Mouse (Mus musculus) Patski (cell line): ENCODE results near the gene Axin2. TPM values are rescaled to one million over a fixed set of nuclear protein-coding genes. Genes with fewer than 3 reads are reported as not detected.

ENCODE experiments used
- ATAC-seq: fragments of 100-300 bp; one replicate; pipeline ENCODE4 v1.8.0; 2021
- CTCF ChIA-PET: fragments of 350-600 bp; sonication (Branson Sonifier 250); formaldehyde crosslinking; loops from one replicate; lab custom pipeline; 2022; ENCODE audit warnings: inconsistent platforms; lab: Charles Lee
- POLR2A ChIA-PET: fragments of 350-600 bp; sonication (Branson Sonifier 250); formaldehyde crosslinking; loops from one replicate; lab custom pipeline; 2022; ENCODE audit warnings: antibody characterized with exemption, inconsistent platforms; lab: Charles Lee
- DNase-seq: peaks from one replicate; pipeline ENCODE4 v3.0.0-alpha.2; 2011; ENCODE audit warnings: low read depth, low spot score
- H3K27me3 ChIP-seq: fragments of 371-371 bp; one replicate; pipeline ENCODE4 v1.5.1; 2021
- CTCF ChIP-seq: fragments of 100-300 bp; IDR thresholded peaks from one replicate; pipeline ENCODE4 v1.5.1; 2021
- in situ Hi-C: fragments of 300-500 bp; cut with MboI; formaldehyde crosslinking; loops from 3 replicates; pipeline ENCODE4 v1.11.1; 2018; ENCODE audit warnings: low pct_unique_long_range_greater_than_20kb, mixed read lengths
- polyA plus RNA-seq: library from polyadenylated mRNA; unstranded; gene quantifications from one replicate; pipeline ENCODE4 v1.2.3, GENCODE M21; 2021

The Axin2 gene
- polyA plus RNA-seq, 1 experiment from 2014 or later, result 2.2 TPM

- in situ Hi-C loops, result no loop called here
- H3K27me3 ChIP-seq, result no peaks in the 10 kb centered on the region
These were observed 28.9 kb upstream of the Axin2 start for GRCm38 (mm10) chr11:108891111-108891870.

DNA sequence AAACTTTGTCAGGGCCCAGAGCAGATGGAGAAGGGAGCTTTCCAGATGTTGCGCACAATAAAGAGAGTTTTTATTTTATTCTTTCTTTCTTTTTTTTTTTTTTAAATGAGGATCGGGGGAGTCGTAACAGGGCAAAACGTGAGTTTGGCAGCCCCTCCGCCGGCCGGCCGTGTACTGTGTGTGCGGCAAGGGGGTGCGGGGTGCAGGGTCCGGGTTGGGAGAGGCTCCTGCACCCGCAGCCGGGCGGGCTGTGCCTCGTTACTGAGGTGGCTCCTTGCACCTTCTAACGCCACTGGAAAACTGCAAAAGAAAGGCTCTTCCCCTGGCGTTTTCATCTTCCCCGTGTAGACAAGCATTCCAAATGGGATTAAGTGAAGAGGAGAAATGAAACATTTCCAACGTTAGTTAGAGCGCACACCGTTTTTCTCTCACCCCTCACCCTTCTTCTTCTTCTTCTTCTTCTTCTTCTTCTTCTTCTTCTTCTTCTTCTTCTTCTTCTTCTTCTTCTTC is 28.2 kb upstream of the Axin2 start:
- POLR2A ChIA-PET, result interaction anchor here (0.6 kb wide), 1 partner anchor 107 kb away, joined by 3 read pairs; no protein-coding TSS in a partner anchor

More at GRCm38 (mm10) chr11:108891111-108891870, 28.9 kb upstream of the Axin2 start:
- CTCF ChIA-PET, result no interaction called here
- POLR2A ChIA-PET, result interaction anchor here (0.6 kb wide), 1 partner anchor 108 kb away, joined by 3 read pairs; no protein-coding TSS in a partner anchor
- no peak for DNase-seq
- no peak for ATAC-seq
- no peak for TF ChIP-seq CTCF

GRCm38 (mm10) chr11:108892406-108892805 is 27.7 kb upstream of the Axin2 start:
- ChIA-PET CTCF (no interaction called here), POLR2A (no interaction called here)
- no peak for DNase-seq
- no peak for TF ChIP-seq CTCF
- H3K27me3 ChIP-seq, result no peaks in the 10 kb centered on the region
- in situ Hi-C loops, result no loop called here
- ATAC-seq, result no peak

More for the DNA sequence above, 28.2 kb upstream of the Axin2 start:
- in situ Hi-C loops, result no loop called here
- no peak for TF ChIP-seq CTCF
- H3K27me3 ChIP-seq, result no peaks in the 10 kb centered on the region
- no peak for DNase-seq
- CTCF ChIA-PET, result no interaction called here
- no peak for ATAC-seq

DNA sequence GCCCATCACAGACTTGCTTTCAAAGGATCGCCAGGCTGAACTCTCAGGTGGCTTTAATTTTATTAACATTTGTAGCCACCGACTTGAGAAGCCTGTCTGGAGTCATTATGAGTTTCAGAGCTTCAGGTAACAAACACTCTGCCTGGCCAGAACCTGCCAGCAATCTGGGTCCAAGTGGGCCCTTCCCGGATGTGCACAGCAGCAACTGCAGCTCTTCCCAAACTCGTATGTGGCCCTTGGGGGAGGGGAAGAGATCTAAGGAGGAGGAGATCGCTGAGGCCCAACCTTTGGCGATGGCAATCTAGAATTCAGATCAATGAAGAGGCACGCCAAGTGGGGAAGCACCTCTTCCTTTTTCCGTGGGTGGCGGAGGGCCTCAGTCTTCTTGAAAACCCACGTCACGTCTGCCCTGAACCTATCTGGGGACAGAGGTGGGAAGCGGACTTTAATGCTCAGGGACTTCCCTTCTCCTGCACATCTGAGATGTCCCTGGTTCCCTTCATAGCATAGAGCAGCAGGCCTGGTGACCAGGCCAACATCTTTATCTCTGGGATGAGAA is 26.8 kb upstream of the Axin2 start:
- POLR2A ChIA-PET, result no interaction called here
- ATAC-seq, result no peak
- CTCF ChIA-PET, result no interaction called here
- TF ChIP-seq CTCF, result no peak
- in situ Hi-C loops, result no loop called here
- no peaks in the 10 kb centered on the region for H3K27me3 ChIP-seq
- DNase-seq, result no peak

DNA sequence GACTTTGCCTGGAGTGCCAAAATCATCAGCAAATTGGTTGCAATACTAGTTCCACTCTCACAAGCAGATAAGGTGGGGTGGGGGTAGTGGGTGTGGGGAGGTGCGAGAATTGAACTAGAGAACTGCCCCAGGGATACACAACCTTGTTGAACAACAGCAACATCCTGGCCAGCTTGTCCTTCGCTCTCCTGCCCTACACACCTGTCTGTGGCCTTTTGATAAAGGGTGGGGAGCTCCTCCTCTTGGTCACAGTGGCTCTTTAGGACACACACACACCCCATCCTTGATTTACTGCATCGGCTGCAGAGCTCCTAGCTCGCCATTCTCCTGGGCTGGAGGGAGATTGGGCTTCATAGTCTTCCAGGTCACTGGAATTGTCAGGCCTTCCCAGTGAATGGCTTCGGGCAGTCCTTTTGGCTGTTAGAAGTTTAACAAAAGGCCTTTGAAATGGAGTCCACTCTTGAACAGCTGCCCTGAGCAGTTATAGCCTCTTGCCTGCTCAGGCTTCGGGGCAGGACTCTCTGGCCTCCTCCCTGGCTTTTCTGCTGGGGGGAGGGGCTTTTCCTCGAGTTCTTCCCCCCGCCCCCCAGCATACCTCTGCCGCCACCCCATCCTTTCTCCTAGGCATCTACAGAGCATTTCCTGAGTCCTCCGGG is 26.2 kb upstream of the Axin2 start:
- in situ Hi-C loops, result no loop called here
- no peak for ATAC-seq
- H3K27me3 ChIP-seq, result no peaks in the 10 kb centered on the region
- TF ChIP-seq CTCF, result no peak
- no peak for DNase-seq
- ChIA-PET POLR2A (no interaction called here), CTCF (no interaction called here)

- H3K27me3 ChIP-seq, result no peaks in the 10 kb centered on the region
- in situ Hi-C loops, result no loop called here
- TF ChIP-seq CTCF, result no peak
- POLR2A ChIA-PET, result no interaction called here
- DNase-seq (no peak), ATAC-seq (no peak)
- CTCF ChIA-PET, result interaction anchor here (1.4 to 2.4 kb wide), 2 partner anchors 11 to 447 kb away, joined by 3 to 7 read pairs; no protein-coding TSS in a partner anchor
These were observed 23.1 kb upstream of the Axin2 start for GRCm38 (mm10) chr11:108897034-108897433.

- ChIA-PET CTCF (interaction anchor here (2.4 kb wide), 1 partner anchor 12 kb away, joined by 7 read pairs; no protein-coding TSS in a partner anchor), POLR2A (no interaction called here)
- no peak for TF ChIP-seq CTCF
- H3K27me3 ChIP-seq, result no peaks in the 10 kb centered on the region
- in situ Hi-C loops, result no loop called here
- DNase-seq, result no peak
- ATAC-seq, result peak; percentile 77
These were observed 22.1 kb upstream of the Axin2 start for GRCm38 (mm10) chr11:108898063-108898462.

DNA sequence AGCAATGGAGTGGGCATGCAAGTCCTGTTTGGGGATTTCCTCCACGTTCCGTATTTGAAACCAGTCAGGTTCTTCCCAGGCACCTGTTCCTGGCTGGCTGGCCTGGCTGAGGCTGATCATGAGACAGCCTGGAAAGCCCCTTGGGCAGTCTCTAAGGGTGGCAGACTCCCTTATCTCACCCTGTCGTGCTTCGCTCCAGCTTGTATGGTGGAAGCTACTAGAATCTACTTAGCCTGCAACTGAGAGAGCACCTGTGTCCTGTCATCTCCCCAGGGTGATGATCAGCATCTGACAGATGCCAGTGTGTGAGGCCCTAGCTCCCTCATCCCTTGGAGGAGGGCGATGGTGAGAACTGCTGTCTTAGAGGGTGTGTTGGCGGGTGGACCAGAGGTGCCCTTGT is 21.7 kb upstream of the Axin2 start:
- H3K27me3 ChIP-seq, result no peaks in the 10 kb centered on the region
- no peak for TF ChIP-seq CTCF
- DNase-seq, result no peak
- no peak for ATAC-seq
- ChIA-PET CTCF (interaction anchor here (2.4 kb wide), 1 partner anchor 12 kb away, joined by 7 read pairs; no protein-coding TSS in a partner anchor), POLR2A (no interaction called here)
- in situ Hi-C loops, result no loop called here

DNA sequence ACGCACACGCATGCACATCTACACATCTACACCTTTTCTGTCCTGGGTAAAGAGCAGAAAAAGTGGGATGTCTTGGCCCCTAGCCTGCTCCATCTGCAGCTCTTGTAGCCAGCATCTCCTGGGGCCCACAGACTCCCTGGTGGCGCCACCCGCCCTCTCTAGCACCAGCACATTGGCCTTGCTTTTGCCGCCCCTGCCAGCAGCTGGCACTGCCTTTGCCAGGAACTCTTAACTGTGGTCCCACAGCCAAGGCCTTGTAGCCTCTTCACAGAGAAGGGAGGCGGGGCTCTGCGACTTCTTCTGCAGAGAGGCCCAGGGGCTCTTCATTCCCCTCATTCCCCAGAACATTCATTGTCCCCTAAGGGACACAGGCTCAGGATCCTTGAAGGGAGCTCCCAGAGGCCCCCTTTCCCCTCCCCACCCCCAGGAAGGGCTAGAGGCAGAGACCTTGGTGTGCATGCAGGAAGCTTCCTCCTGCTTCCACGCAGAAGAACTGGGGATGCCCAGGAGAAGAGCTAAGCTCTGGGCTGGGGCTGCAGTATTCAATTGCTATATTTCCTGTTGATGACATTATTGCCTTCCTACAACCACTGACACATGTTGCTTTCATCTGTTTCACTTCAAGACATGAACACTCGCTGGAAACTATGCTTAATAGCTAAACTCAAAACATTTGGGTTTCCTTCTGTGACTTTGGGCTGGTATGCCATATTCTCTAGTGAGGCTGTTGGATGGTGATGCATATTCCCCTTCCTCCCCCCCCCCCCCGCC is 19.2 kb upstream of the Axin2 start:
- no peaks in the 10 kb centered on the region for H3K27me3 ChIP-seq
- ATAC-seq (no peak), DNase-seq (no peak)
- in situ Hi-C loops, result no loop called here
- TF ChIP-seq CTCF, result no peak
- ChIA-PET CTCF (interaction anchor here (0.9 kb wide), 1 partner anchor 15 kb away, joined by 3 read pairs; no protein-coding TSS in a partner anchor), POLR2A (no interaction called here)

DNA sequence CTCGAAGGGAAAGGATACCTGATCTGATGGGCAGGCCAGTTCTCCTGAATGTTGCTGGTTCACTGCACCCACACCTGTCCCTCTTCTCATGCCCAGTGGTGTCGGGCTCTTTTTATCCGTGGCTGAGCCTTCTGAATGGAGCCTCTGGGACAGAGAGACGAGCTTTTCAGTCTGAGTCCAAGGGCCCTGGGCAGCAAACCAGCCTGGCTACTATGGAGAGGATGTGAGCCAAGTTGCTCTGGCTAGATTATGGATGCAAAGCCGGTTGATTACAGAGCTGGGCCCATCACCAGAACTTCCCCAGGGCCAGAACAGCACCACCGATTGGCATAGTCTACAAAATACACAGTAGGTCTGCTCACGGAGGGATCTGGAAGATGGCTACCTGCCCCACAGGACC is 18.5 kb upstream of the Axin2 start:
- in situ Hi-C loops, result no loop called here
- H3K27me3 ChIP-seq, result no peaks in the 10 kb centered on the region
- ChIA-PET CTCF (no interaction called here), POLR2A (no interaction called here)
- no peak for TF ChIP-seq CTCF
- ATAC-seq (no peak), DNase-seq (no peak)
